Mouse (Mus musculus) embryo, embryonic 10.5 days (tissue): Measurements from ENCODE around the gene Mitd1.
A peak's percentile ranks its signal among the peaks of the same experiment; 100 is the strongest.

Experiments
- DNase-seq: peaks from one replicate; pipeline ENCODE4 v3.0.0-alpha.2; 2015; ENCODE audit warnings: low spot score

The Mitd1 gene

DNA sequence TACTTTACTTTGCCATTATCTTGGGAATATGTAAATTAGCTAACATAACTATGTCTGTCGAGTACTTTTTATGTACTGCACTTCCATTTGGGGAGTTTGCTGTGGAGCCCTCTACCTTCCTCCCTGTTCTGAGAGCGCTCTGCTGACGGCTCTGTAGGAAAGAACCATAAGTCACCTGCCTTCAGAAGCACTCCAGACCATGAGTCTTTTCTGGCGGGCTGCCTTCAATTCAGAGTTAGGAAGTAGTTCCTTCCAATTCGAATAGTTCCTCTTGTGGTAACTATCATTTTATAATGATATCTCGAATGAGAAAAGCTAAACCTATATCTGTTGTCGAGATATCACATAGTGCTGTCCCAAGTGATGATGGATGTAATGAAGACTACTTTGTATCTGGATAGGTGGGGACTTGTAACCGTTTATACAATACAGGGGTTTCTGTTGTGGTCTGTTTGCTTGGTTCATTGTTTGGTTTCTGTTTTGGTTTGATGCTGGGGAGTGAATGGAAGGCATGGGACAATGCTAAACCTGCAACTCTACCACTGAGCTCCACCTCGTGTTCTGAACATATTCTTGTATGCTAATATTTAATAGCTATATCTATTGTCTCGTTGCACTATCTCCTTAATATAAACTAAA is 22.4 kb downstream of the Mitd1 start:
- DNase-seq: no peak

DNA sequence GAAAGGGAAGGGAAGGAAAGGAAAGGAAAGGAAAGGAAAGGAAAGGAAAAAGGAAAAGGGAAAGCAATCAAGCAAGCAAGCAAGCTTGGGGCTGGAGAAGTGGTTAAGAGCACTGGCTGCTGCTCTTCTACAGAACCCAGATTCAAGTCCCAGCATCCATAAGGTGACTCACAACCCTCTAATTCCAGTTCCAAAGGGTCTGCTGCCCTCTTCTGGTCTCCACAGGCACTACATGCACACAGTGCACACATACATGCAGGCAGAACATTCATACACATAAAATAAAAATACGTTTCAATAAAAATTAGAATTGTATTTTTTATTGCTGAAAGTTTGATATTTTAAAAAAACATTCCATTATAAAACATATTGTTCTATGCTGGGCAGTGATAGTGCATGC is 23.2 kb downstream of the Mitd1 start:
- DNase-seq: peak; percentile 63

DNA sequence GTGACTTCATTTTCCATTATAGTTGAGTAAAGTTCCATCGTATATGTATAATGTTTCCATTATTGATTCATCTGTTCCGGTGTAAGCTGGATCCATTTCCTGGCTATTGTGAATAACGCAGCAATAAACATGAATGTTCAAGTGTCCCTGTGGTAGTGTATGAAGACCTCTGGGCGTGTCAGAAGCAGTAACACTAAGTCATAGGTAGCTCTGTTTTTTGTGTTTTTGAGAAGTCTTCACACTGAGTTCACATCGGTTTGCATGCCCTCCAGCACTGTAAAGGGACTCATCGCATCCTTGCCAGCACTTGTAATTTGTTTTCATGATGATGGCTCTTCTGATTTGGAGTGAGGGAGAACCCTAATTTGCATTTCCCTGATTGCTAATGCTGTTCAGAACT is 23.9 kb downstream of the Mitd1 start, which contains the start of gene Tsga10:
Gene Tsga10 (minus strand): TSS at position 144 of the 400 bp plus-strand sequence.
- no peak for DNase-seq

DNA sequence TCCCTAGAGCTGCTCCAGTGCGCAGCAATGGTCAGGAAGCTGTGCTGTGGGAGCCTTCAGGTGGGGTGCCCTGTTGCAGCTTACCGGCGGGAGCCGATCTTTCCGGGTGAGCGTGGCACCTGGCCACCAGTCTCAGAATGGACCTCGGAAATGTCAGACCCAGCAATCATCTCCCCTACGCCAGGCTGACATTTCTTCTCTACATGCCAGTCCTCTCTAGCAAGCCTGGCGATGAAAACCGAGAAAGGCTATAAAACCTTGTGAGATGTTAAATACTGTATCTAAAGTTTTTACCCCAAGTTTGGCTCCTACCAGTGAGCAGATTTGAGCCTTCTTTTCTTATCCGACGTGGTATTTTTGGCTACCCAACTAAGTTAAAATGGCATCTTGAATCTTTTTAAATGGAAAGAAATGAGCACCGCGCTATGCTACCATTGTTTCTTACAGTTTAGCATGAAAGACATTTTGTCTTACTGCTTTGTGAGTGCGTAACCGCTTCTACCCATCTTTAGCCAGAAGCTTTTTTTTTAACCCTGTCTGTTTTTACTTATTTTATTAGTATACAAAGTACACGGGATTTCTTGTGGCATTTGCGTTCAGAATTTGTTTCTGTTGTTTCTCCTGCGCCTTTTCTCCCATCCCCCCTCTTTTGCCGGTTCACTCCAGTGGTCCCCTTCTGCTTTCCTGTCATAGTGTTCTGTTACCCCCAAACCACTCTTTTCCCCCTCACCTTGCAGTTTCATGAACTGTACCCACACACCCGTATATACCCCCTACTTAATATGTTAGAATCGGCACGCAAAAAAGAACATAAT is 24.6 kb downstream of the Mitd1 start:
- DNase-seq: peak; percentile 16

DNA sequence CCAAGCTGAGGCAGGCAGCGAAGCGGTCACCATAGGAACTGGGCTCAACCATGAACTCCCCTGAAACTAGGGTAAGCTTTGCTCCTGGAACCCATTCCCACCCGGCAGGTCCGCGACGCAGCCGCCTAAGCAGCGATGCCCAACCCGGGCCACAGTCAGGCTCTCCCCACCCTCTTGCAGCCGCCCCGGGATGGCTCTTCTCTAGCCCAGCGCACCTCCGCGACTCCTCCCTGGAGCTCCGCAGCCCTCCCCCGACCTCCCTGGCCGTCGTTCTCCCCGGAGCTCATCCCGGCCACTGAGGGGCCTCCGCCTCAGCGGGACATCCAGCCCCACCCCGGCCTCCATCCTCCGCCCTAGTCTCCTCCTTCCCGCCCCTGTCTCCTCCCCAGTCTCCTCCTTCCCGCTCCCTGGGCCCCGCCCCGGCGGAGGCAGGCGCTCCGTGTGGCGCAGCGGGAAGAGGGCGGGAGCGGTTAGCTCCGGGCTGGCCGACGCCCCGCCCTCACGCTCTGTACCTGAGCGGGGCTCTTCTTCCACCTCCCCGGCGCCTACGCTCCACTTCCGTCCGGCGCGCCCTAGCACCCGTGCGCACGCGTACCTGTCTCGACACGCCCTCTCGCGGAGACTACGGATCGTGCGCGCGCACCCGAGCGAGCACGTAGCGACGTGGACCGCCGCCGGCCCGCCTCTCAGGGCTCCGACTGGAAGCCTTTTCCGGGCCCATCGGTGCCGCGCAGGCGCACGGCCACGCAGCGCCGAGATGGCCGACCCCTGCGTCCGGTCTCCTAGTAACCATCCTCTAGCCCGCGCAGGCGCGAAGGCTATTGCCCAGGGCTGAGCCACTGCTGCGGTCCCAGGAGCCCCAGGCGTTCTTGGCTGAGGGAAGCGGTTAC is 25.5 kb downstream of the Mitd1 start:
- peak; percentile 99 for DNase-seq

DNA sequence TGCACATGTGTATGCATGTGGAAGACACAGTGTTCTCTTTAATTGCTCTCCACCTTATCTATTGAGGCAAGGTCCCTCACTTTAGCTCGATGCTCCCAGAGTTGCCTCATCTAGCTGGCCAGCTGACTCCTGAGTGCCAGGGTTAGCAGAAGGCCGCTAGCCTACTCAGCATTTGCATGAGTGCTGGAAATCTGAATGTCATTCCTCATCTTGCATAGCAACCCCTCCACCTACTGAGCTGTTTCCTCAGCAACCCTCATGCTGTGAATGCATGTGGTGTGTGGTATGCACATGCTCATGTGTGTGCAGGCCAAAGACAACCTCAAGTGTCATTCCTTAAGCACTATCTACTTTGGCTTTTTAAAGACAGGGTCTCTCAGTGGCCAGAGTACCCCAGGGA is 39.5 kb downstream of the Mitd1 start:
- no peak for DNase-seq

DNA sequence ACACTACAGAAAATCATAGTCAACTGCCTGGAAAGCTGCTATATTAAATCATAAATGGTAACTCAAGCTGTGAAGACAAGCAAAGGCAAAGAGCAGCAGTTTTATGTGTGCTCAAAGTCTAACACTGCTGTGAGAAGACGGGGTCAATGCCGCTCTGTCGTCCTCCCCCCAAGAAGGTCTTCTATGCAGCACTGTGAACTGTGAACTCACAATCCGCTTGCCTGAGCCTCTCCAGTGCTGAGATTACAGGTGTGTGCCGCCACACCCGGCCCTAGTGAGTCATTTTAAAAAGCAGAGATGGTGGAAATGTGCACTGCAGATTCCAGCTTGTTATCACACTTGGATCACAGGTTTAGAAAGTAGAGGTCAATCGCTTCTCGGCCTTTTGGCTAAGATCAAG is 43.3 kb downstream of the Mitd1 start:
- DNase-seq: no peak

DNA sequence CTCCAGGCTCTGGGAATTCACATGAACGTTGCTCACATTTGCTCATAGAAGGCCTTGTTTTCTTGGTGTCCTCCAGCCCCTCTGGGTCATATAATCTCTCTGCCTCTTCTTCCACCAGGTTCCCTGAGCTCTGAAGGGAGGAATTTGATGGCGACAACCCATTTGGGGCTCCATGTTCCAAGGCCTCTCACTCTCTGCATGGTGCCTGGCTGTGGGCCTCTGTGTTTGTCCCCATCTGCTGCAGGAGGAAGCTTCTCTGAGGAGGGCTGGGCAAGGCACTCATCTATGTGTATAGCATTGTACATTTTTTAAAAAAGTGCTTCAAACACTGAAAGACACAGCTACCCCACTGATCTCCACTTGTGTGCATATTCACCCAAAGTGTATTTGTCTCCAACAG is 58.5 kb downstream of the Mitd1 start:
- no peak for DNase-seq
